Mouse (Mus musculus): ENCODE measurements around the gene Gm21788. TPM values are rescaled to one million over a fixed set of nuclear protein-coding genes. Genes with fewer than 3 reads are reported as not detected.
"Not testable (repeated sequence)": the region's sequence is repeated elsewhere in the genome, so short reads cannot be mapped to it uniquely, and the experiment has no call there.

The Gm21788 gene
- not detected in 2 replicates for total RNA-seq (2012; rRNA removed)

DNA sequence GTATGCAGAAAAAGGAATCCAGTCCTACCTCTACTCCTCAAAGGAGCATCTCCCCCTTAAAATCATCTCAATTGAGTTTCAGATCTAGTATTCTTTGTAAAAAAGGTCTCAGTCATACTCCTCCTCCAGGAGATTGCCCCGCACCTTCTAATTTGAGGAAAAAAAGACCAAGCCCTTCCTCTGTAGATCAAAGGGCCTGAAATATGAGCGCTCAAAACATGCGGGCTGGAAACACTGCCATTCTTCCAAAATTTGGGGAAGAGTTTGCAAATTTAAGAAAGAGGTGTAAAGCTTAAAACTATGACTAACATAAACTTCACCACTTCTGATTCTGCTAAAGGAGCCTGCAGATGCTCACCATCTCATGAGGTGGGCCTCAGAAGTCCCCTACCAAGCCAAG is at the start of gene Gm21788:
Gene Gm21788, plus strand, starts transcription at position 301 of the 400 bp plus-strand sequence.
- H3K27ac ChIP-seq (ENCODE audit: insufficient read depth, low read depth, low read length, poor library complexity, severe bottlenecking); H3K36me3 ChIP-seq (ENCODE audit: control insufficient read depth, insufficient read depth, low read length, poor library complexity, severe bottlenecking); H3K9ac ChIP-seq (ENCODE audit: insufficient read depth, low read depth, low read length, poor library complexity, severe bottlenecking); in situ Hi-C loops (cut with MboI; ENCODE audit: low sequenced_read_pairs in 2 of 2, unreplicated experiment in 2 of 2); H3K9me3 ChIP-seq (ENCODE audit: control insufficient read depth, insufficient read depth, low read depth, low read length); DNase-seq (ENCODE audit: low read depth, low spot score); H3K4me3 ChIP-seq (ENCODE audit: insufficient read depth in 1 of 2, low read depth in 1 of 2, low read length in 2 of 2, poor library complexity in 1 of 2, severe bottlenecking in 1 of 2); H3K4me1 ChIP-seq (ENCODE audit: control insufficient read depth in 2 of 2, insufficient read depth in 2 of 2, low read length in 2 of 2, poor library complexity in 1 of 2): not testable (repeated sequence)

Other genes starting within 250 kb of the Gm21788 start
- gene Gm21244, start 235.7 kb upstream of the Gm21788 start, total RNA-seq (2012; rRNA removed): not detected in 2 replicates
- gene Gm28998, start 151.2 kb upstream of the Gm21788 start, total RNA-seq (2012; rRNA removed): not detected in 2 replicates
- 0.04 and 0.05 TPM in 2 replicates for gene Gm20826, start 233.5 kb downstream of the Gm21788 start, total RNA-seq (2012; rRNA removed)

Data from ES-E14 (cell line).